Mouse (Mus musculus): ENCODE measurements around the gene Thsd4.
"Not testable (repeated sequence)": the region's sequence is repeated elsewhere in the genome, so short reads cannot be mapped to it uniquely, and the experiment has no call there.

Gene Thsd4

GRCm38 (mm10) chr9:59960559-59960958, 561.3 kb downstream of the Thsd4 start, which contains the start of gene Nr2e3:
Gene Nr2e3, minus strand, starts transcription at chr9:59960659.
- no peak for DNase-seq

- DNase-seq, result peak; percentile 67
Observed at GRCm38 (mm10) chr9:59959276-59959675, 562.6 kb downstream of the Thsd4 start.

GRCm38 (mm10) chr9:59958115-59958514, 563.7 kb downstream of the Thsd4 start:
- not testable (repeated sequence) for DNase-seq

- DNase-seq, result no peak
Observed at GRCm38 (mm10) chr9:59956496-59956895, 565.4 kb downstream of the Thsd4 start.

- DNase-seq, result no peak
Observed at GRCm38 (mm10) chr9:59955692-59956091, 566.2 kb downstream of the Thsd4 start.

GRCm38 (mm10) chr9:59955199-59955598, 566.6 kb downstream of the Thsd4 start:
- no peak for DNase-seq

- DNase-seq, result no peak
Observed at GRCm38 (mm10) chr9:59953556-59953955, 568.3 kb downstream of the Thsd4 start.

- DNase-seq, result no peak
Observed at GRCm38 (mm10) chr9:59952515-59953070, 569.3 kb downstream of the Thsd4 start.

- DNase-seq, result no peak
Observed at GRCm38 (mm10) chr9:59951943-59952342, 569.9 kb downstream of the Thsd4 start.

- no peak for DNase-seq
Observed at GRCm38 (mm10) chr9:59951001-59951750, 570.7 kb downstream of the Thsd4 start.

- DNase-seq, result no peak
Observed at GRCm38 (mm10) chr9:59949981-59950380, 571.9 kb downstream of the Thsd4 start.

GRCm38 (mm10) chr9:59949511-59949910, 572.3 kb downstream of the Thsd4 start:
- no peak for DNase-seq

- peak; percentile 8 for DNase-seq
Observed at GRCm38 (mm10) chr9:59948691-59949250, 573.1 kb downstream of the Thsd4 start.

- DNase-seq, result no peak
Observed at GRCm38 (mm10) chr9:59948226-59948625, 573.6 kb downstream of the Thsd4 start.

GRCm38 (mm10) chr9:59947271-59947670, 574.6 kb downstream of the Thsd4 start:
- DNase-seq, result no peak

- no peak for DNase-seq
Observed at GRCm38 (mm10) chr9:59945241-59945640, 576.6 kb downstream of the Thsd4 start.

GRCm38 (mm10) chr9:59943826-59944225, 578.0 kb downstream of the Thsd4 start:
- DNase-seq, result no peak

GRCm38 (mm10) chr9:59942501-59943085, 579.3 kb downstream of the Thsd4 start:
- DNase-seq, result no peak

GRCm38 (mm10) chr9:59941885-59942350, 579.9 kb downstream of the Thsd4 start:
- DNase-seq, result no peak

- no peak for DNase-seq
Observed at GRCm38 (mm10) chr9:59940913-59941884, 580.6 kb downstream of the Thsd4 start.

GRCm38 (mm10) chr9:59939691-59940090, 582.2 kb downstream of the Thsd4 start:
- DNase-seq, result no peak

GRCm38 (mm10) chr9:59938529-59938928, 583.3 kb downstream of the Thsd4 start:
- no peak for DNase-seq

Data from cerebellum, adult 9-11 months (tissue).